Mouse (Mus musculus) intestine, embryonic 16.5 days (tissue): ENCODE measurements around the gene Zfp574. TPM values are rescaled to one million over a fixed set of nuclear protein-coding genes. Genes with fewer than 3 reads are reported as not detected.

ENCODE experiments used
- ATAC-seq: fragments of 200-750 bp; cut with Nextera tagmentation; 2 replicates; pipeline ENCODE4 v1.8.0; 2017; ENCODE audit warnings: moderate TSS enrichment, moderate library complexity
- H3K27ac ChIP-seq: fragments of 300-500 bp; sonication (generic); 2 replicates; pipeline ENCODE4 v1.5.1; 2014; ENCODE audit warnings: mild to moderate bottlenecking, low read length
- H3K27me3 ChIP-seq: fragments of 300-500 bp; sonication (generic); replicated peaks from 2 replicates; pipeline ENCODE4 v1.6.1; 2014; ENCODE audit warnings: low read length, control low read depth, mixed read lengths; ENCODE audit not compliant: control insufficient read depth, insufficient read depth
- H3K36me3 ChIP-seq: fragments of 300-500 bp; sonication (generic); 2 replicates; pipeline ENCODE4 v1.6.1; 2014; ENCODE audit warnings: low read length, control low read depth; ENCODE audit not compliant: control insufficient read depth, insufficient read depth
- H3K4me1 ChIP-seq: fragments of 300-500 bp; sonication (generic); 2 replicates; pipeline ENCODE4 v1.6.1; 2014; ENCODE audit warnings: low read length, control low read depth, mixed read lengths; ENCODE audit not compliant: control insufficient read depth, insufficient read depth
- H3K4me2 ChIP-seq: fragments of 300-500 bp; sonication (generic); 2 replicates; pipeline ENCODE4 v1.6.1; 2014; ENCODE audit warnings: low read depth, low read length, control low read depth
- H3K4me3 ChIP-seq: fragments of 300-500 bp; sonication (generic); 2 replicates; pipeline ENCODE4 v1.5.1; 2014; ENCODE audit warnings: mild to moderate bottlenecking, low read length
- H3K9ac ChIP-seq: fragments of 300-500 bp; sonication (generic); 2 replicates; pipeline ENCODE4 v1.6.1; 2014; ENCODE audit warnings: low read depth, low read length
- H3K9me3 ChIP-seq: fragments of 300-500 bp; sonication (generic); 2 replicates; pipeline ENCODE4 v1.6.1; 2016; ENCODE audit warnings: low read length, control low read depth; ENCODE audit not compliant: control insufficient read depth
- WGBS: fragments of 180-500 bp; shearing (Covaris S2); extraction: QIAGEN DNeasy Blood & Tissue Kit; methylation state at CpG from one replicate; pipeline ENCODE4 v1.1.7; 2014; 5-methylcytosine and 5-hydroxymethylcytosine counted together
- polyA plus RNA-seq: library from polyadenylated mRNA; unstranded; fragments of >200 nt; fragmentation: Nextera tagmentation; extraction: Ambion mirVana; gene quantifications from 2 replicates; pipeline ENCODE4 v1.2.1, GENCODE M21; 2015

Zfp574 gene
- polyA plus RNA-seq, 1 experiment from 2014 or later = 23.1 TPM

DNA sequence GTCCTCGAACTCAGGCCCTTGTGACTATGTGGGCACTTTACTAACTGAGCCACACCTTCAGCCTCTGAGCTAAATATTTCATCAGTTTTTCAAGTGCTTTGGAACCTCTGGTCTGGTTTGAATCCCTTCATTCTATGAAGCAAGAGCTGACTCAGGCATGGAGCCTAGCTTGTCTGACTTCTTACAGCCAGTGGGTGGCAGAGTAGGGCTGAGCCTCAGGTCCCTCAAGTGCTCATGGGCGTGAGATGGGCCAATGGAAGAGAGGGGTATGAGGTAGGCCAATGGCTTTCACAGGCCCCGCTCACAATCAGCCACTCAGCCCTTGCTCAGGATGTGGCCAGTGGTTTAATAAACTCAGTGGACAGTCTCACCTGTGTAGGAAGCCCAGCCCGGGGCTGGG lies 27.2 kb downstream of the Zfp574 start:
- no peaks in the 10 kb centered on the region for H3K4me1 ChIP-seq
- no peaks in the 10 kb centered on the region for H3K9me3 ChIP-seq
- H3K4me3 ChIP-seq = no peak overlapping the region
- H3K27ac ChIP-seq = no peak overlapping the region
- no peak overlapping the region for H3K9ac ChIP-seq
- H3K4me2 ChIP-seq = no peak overlapping the region
- no peaks in the 10 kb centered on the region for H3K36me3 ChIP-seq
- no peaks in the 10 kb centered on the region; the same call in 1 of the 2 replicates for H3K27me3 ChIP-seq
- no peak for ATAC-seq
- WGBS = 47% methylated on average over 4 of the region's 4 CpGs

DNA sequence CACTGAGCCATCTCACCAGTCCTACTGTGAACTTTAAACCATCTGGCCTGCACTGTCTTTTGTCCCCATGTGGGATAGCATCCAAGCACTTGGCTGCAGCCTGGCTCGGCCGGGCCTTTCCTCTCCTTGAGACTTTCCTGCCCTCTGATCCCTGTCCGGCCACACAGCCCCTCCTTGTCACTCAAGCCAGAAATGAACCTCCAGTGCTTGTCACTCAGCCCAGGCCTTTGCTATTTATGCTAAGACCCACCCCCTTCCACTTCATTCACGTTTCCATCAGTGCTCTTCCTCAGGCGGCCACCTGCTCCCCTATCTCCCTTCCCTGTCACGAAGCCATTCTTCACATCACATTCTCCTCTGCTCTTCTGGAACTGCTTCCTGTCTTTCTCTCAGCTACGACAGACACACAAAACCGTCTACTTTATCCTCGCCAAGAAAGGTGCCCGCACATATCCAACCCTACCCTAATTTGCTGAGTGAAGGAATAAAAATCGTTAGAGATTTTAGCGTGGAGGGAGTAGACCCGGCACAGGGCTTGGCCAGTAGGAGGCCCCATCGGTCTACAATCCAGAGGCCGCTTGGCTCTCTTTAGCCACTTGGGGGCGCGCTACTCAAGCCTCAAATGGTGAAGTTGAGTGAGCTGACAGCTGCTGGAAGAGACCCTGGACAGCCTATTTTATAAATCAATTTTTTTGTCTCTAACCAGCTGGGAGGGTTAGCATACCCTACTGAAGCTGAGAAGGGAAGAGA lies 33.2 kb downstream of the Zfp574 start:
- H3K27ac ChIP-seq = no peak overlapping the region
- no peak overlapping the region for H3K9ac ChIP-seq
- H3K4me2 ChIP-seq = no peak overlapping the region
- no peak for ATAC-seq
- WGBS = 24% methylated on average over 17 of the region's 17 CpGs
- H3K9me3 ChIP-seq = no peaks in the 10 kb centered on the region
- no peaks in the 10 kb centered on the region for H3K4me1 ChIP-seq
- no peak overlapping the region for H3K4me3 ChIP-seq
- no peaks in the 10 kb centered on the region for H3K27me3 ChIP-seq
- H3K36me3 ChIP-seq = no peaks in the 10 kb centered on the region

DNA sequence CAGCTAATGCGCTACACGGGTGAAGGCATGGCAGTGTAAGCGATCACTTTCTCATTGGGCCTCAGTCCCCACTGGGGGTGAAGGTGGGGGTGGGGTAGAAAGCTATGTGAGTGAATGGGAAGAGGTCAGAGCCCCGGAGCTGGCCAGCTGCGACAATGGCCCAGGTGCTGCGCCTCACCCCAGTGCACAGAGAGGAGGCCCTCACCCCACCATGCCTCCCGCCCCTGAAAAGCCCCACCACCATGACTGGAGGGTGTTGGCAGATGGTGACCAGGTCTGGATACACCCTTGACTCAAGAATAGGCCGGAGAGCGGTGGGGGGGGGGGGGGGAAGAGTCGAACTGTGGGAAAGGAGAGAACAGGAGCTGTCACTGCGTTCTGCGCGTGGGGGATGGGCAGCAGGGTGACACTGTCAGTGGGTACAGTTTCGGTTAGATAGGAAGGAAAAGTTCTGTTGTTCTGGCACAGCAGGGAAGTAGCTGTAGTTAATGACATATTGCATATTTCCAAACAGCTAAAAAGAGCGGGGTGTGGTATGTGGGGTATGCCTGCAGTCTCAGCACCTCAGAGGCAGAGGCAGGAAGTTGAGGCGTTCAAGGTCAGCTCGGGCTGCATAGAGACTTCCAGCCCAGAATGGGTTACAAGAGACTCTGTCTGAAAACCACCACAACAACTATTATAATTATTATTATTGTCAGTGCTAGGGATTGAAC lies 34.6 kb downstream of the Zfp574 start:
- Histone ChIP-seq H3K4me2 (no peak overlapping the region), H3K36me3 (no peaks in the 10 kb centered on the region), H3K9me3 (no peaks in the 10 kb centered on the region), H3K27ac (no peak overlapping the region), H3K27me3 (no peaks in the 10 kb centered on the region), H3K4me1 (no peaks in the 10 kb centered on the region), H3K4me3 (no peak overlapping the region), H3K9ac (no peak overlapping the region)
- 50% methylated on average over 16 of the region's 17 CpGs for WGBS
- ATAC-seq = no peak

DNA sequence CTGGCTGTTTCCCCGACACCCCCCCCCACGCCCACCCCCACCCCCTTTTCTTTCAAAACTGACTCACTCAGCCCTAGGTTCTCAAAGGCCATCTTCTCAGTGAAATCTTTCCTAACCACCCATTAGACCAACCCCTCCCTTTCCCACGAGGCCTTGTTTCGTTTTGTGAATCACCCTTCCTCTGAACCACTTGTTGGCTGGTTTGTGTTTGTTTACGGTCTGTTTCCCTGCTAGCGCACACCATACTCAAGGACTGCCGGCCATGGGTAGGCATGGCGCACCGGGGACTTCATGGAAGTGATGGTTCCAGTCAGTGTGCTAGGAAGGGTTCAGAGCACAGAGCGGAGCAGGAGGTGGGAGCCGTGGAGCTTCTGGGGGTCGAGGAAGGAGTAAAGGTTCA lies 37.0 kb downstream of the Zfp574 start:
- no peaks in the 10 kb centered on the region for H3K4me1 ChIP-seq
- H3K27me3 ChIP-seq = no peaks in the 10 kb centered on the region
- no peaks in the 10 kb centered on the region for H3K36me3 ChIP-seq
- no peak overlapping the region for H3K9ac ChIP-seq
- no peak overlapping the region for H3K27ac ChIP-seq
- no peak overlapping the region for H3K4me3 ChIP-seq
- WGBS = 82% methylated on average over 12 of the region's 12 CpGs
- H3K9me3 ChIP-seq = no peaks in the 10 kb centered on the region
- H3K4me2 ChIP-seq = no peak overlapping the region
- ATAC-seq = no peak

DNA sequence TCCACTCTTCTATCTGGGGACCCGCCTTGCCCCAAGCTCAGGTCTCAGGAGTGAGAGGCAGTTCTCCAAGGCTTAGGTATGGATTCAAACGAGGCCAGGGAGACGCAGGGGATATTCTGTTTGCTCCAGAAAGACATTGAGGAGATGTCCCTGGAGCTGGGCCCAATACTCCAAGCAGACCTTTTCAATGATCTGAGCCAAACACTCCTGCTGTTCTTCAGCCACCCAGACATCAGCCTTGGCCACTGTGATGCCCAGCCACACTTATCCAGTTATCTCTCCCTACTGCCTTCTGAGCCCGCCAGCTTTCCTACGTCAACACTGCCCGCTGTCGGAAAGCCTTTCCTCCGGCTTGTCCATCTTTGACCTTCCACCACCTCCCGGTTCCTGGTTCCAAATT lies 38.0 kb downstream of the Zfp574 start:
- Histone ChIP-seq H3K4me1 (no peaks in the 10 kb centered on the region), H3K27me3 (0 out of 2 replicates have a peak, but pooled peaks cover 3% of the 10 kb centered on the region), H3K4me2 (no peak overlapping the region), H3K36me3 (no peaks in the 10 kb centered on the region), H3K9me3 (no peaks in the 10 kb centered on the region), H3K27ac (no peak overlapping the region), H3K9ac (no peak overlapping the region), H3K4me3 (no peak overlapping the region)
- WGBS = 86% methylated on average over 9 of the region's 9 CpGs
- ATAC-seq = no peak

DNA sequence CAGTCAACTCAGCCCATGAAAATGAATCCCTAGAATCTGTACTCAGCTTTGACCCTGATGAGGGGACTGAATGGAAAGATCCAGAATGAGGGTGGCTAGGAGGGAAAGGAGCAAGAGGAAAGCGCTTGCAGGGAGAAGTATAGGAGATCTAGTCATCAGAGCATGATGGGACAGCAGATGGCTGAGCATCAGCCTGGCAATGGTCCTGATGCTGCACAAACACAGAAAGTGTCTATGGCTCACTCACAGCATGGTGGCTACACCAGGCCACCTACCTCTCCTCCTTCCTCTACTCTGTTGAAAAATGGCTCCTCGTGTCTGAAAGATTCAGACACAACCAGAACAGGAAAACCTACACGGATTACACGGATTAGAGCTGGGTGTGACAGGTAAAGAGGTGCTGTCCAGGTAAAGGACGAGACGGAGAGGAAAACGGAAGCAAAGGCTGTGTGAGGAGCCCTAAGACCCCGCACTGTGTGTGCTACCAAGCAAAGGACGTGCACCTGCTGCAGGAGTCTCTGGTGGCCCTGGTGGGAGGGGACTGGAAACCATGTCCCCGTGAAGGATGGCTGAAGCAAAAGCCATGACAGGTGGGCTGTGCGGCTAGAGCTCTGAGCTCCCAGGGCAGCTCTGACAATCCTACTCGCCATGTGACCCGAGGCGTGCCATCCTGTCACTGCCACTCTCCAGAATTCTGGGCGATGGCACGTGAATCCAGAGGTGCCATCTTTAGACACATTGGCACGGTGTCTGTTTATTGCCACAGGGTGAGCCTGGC lies 40.0 kb downstream of the Zfp574 start:
- Histone ChIP-seq H3K27ac (no peak overlapping the region), H3K27me3 (0 out of 2 replicates have a peak, but pooled peaks cover 4% of the 10 kb centered on the region), H3K9ac (no peak overlapping the region), H3K36me3 (no peaks in the 10 kb centered on the region), H3K4me1 (no peaks in the 10 kb centered on the region), H3K4me3 (no peak overlapping the region), H3K4me2 (no peak overlapping the region), H3K9me3 (no peaks in the 10 kb centered on the region)
- WGBS = 85% methylated on average over 17 of the region's 17 CpGs
- no peak for ATAC-seq

DNA sequence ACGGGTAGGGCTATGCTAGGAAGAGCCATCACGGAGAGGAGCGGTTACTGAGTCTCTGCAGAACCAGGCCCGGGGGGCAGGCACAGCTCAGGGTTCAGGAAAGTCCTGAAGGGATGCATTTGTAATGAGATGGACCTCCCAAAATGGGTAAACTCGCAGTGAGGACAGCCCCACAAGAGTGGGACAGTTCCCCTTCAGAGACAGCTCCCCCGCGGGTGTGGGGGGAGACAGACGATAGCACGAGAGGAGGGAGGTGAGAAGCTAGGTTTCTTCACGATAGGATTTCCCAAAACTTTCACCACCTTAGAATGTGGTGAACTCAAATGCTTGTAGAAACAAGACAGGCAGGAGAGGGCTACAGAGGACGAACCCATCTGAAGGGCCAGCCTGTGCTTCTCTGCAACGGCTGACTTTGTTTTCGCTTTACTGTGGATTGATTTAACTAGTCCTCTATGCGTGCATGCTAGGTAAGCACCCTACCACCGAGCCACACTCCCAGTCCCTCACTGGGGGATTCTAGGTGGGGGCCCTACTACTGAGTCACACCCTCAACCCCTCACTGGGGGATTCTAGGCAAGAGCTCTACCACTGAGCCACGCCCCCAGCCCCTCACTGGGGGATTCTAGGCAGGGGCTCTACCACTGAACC lies 40.7 kb downstream of the Zfp574 start:
- H3K27ac ChIP-seq = no peak overlapping the region
- 82% methylated on average over 16 of the region's 16 CpGs for WGBS
- no peak overlapping the region for H3K9ac ChIP-seq
- H3K27me3 ChIP-seq = 0 out of 2 replicates have a peak, but pooled peaks cover 4% of the 10 kb centered on the region
- H3K4me3 ChIP-seq = no peak overlapping the region
- H3K4me1 ChIP-seq = no peaks in the 10 kb centered on the region
- no peak overlapping the region for H3K4me2 ChIP-seq
- H3K36me3 ChIP-seq = no peaks in the 10 kb centered on the region
- ATAC-seq = no peak
- H3K9me3 ChIP-seq = no peaks in the 10 kb centered on the region

DNA sequence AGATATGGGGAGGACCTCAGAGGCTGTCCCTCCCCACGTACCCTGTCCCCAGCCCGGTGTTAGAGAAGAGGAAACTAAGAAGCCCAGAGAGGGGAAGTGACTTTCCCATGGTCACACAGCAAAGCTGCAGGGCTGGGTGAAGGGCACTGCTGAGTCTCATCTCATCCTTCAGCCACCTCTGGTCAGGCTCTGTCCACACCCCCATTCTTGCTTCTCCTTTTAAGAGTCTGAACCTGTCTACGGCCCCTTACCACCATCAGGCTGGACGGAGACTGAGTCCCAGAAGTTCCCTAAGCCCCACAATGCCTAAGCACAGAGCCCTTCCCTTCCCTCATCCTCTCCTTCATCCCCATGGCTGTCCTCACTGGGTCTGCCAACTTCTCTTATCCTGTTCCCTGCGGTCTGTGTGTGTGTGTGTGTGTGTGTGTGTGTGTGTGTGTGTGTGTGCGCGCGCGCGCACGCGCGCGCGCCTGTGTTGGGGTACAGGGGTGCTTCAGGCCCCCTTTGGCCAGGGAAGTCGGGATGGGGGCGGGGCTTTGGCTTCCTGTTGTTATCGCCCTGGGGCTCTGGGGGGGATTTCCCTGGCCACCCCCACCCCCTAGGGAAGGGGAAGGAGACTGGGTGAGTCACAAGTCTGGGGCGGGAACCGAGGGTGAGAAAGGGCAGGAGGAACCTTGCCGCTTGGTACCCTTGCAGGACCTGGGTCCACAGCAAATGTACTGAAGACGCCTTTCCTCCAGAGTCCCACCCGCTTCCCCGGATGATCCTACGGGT lies 47.9 kb downstream of the Zfp574 start:
- no peaks in the 10 kb centered on the region for H3K9me3 ChIP-seq
- no peak overlapping the region for H3K4me2 ChIP-seq
- whole genome bisulfite sequencing = 58% methylated on average over 18 of the region's 25 CpGs
- no peaks in the 10 kb centered on the region for H3K4me1 ChIP-seq
- H3K9ac ChIP-seq = no peak overlapping the region
- no peak for ATAC-seq
- no peak overlapping the region for H3K27ac ChIP-seq
- H3K4me3 ChIP-seq = no peak overlapping the region
- H3K27me3 ChIP-seq = 0 out of 2 replicates have a peak, but pooled peaks cover 2% of the 10 kb centered on the region
- H3K36me3 ChIP-seq = no peaks in the 10 kb centered on the region
